Mouse (Mus musculus) lung, embryonic 14.5 days (tissue): Measurements from ENCODE around the gene Ccnt1. TPM values are rescaled to one million over a fixed set of nuclear protein-coding genes. Genes with fewer than 3 reads are reported as not detected.

Experiments
- ATAC-seq: fragments of 200-750 bp; cut with Nextera tagmentation; 2 replicates; pipeline ENCODE4 v1.8.0; 2017; ENCODE audit warnings: mild to moderate bottlenecking, moderate TSS enrichment, moderate library complexity; ENCODE audit not compliant: insufficient read depth
- DNase-seq: peaks from one replicate; pipeline ENCODE4 v3.0.0-alpha.2; 2015
- H3K27ac ChIP-seq: fragments of 300-500 bp; sonication (generic); 2 replicates; pipeline ENCODE4 v1.5.1; 2014; ENCODE audit warnings: low read depth, mild to moderate bottlenecking, moderate library complexity
- H3K27me3 ChIP-seq: fragments of 300-500 bp; sonication (generic); 2 replicates; pipeline ENCODE4 v1.6.1; 2014; ENCODE audit warnings: low read length, control low read depth; ENCODE audit not compliant: insufficient read depth
- H3K36me3 ChIP-seq: fragments of 300-500 bp; sonication (generic); 2 replicates; pipeline ENCODE4 v1.6.1; 2014; ENCODE audit warnings: control low read depth; ENCODE audit not compliant: insufficient read depth
- H3K4me1 ChIP-seq: fragments of 300-500 bp; sonication (generic); 2 replicates; pipeline ENCODE4 v1.6.1; 2014; ENCODE audit warnings: antibody characterized with exemption, control low read depth; ENCODE audit not compliant: insufficient read depth
- H3K4me2 ChIP-seq: fragments of 300-500 bp; sonication (generic); 2 replicates; pipeline ENCODE4 v1.6.1; 2014; ENCODE audit warnings: mild to moderate bottlenecking
- H3K4me3 ChIP-seq: fragments of 300-500 bp; sonication (generic); 2 replicates; pipeline ENCODE4 v1.5.1; 2014; ENCODE audit warnings: low read depth, low read length
- H3K9ac ChIP-seq: fragments of 300-500 bp; sonication (generic); 2 replicates; pipeline ENCODE4 v1.6.1; 2014
- H3K9me3 ChIP-seq: fragments of 300-500 bp; sonication (generic); 2 replicates; pipeline ENCODE4 v1.6.1; 2016; ENCODE audit warnings: low read depth, low read length, control low read depth
- CTCF ChIP-seq: IDR thresholded peaks from 2 replicates; pipeline ENCODE4 v1.5.1; 2016; ENCODE audit warnings: antibody characterized with exemption, low read depth
- WGBS: fragments of 180-500 bp; shearing (Covaris S2); extraction: QIAGEN DNeasy Blood & Tissue Kit; methylation state at CpG from one replicate; pipeline ENCODE4 v1.1.7; 2014; 5-methylcytosine and 5-hydroxymethylcytosine counted together
- polyA plus RNA-seq: library from polyadenylated mRNA; unstranded; fragments of >200 nt; fragmentation: Nextera tagmentation; extraction: Ambion mirVana; gene quantifications from 2 replicates; pipeline ENCODE4 v1.2.1, GENCODE M21; 2014

Ccnt1 gene
- 57.7 and 58.5 TPM in 2 replicates for polyA plus RNA-seq

GRCm38 (mm10) chr15:98570873-98571538 lies at the start of gene Ccnt1, which contains the start of gene 4930415O20Rik:
TSS of gene Ccnt1 (minus strand) at chr15:98570923.
TSS of gene 4930415O20Rik (plus strand) at chr15:98571004.
- H3K4me2 ChIP-seq, result no peak within 1 kb of the TSS
- no peaks in the 10 kb centered on the region for H3K36me3 ChIP-seq
- ATAC-seq, result no peak
- H3K27ac ChIP-seq, result no peak within 1 kb of the TSS
- no peak within 1 kb of the TSS for H3K4me3 ChIP-seq
- no peaks in the 10 kb centered on the region for H3K9me3 ChIP-seq
- no peaks in the 10 kb centered on the region; the same call in 1 of the 2 replicates for H3K4me1 ChIP-seq
- H3K9ac ChIP-seq, result no peak within 1 kb of the TSS
- WGBS, result 75% methylated on average over 10 of the region's 10 CpGs
- no peak for TF ChIP-seq CTCF
- no peaks in the 10 kb centered on the region for H3K27me3 ChIP-seq
- no peak for DNase-seq

- peak; percentile 89 for TF ChIP-seq CTCF
- H3K4me2 ChIP-seq, result peak overlapping the region; percentile 40
- H3K27me3 ChIP-seq, result no peaks in the 10 kb centered on the region
- no peaks in the 10 kb centered on the region for H3K9me3 ChIP-seq
- DNase-seq (peak; percentile 95), ATAC-seq (peak; percentile 61)
- no peak overlapping the region for H3K9ac ChIP-seq
- no peak overlapping the region for H3K27ac ChIP-seq
- H3K36me3 ChIP-seq, result no peaks in the 10 kb centered on the region
- H3K4me1 ChIP-seq, result no peaks in the 10 kb centered on the region
- WGBS, result 1% methylated on average over 12 of the region's 12 CpGs
- no peak overlapping the region for H3K4me3 ChIP-seq
These were observed 46.4 kb upstream of the Ccnt1 start for GRCm38 (mm10) chr15:98617176-98617537.

GRCm38 (mm10) chr15:98616362-98617175 lies 45.8 kb upstream of the Ccnt1 start:
- H3K9ac ChIP-seq, result no peak overlapping the region; the same call in 1 of the 2 replicates
- H3K27ac ChIP-seq, result no peak overlapping the region

DNA sequence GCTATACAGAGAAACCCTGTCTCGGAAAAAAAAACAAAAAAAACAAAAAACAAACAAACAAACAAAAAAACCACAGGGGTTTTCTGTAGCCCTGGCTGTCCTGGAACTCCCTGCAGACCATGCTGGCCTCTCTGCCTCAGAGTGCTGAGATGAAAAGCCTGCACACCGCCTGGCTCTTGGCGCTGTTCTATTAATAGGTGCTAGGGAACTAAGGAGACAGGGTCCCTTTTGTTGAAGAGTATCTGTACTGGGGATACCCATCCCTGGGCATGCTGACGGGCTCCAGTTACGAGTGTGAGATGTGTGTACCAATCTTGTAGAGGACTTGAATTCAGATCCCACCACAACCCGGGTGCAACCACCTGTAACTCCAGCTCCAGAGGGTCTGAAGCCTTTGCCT lies 45.0 kb upstream of the Ccnt1 start:
- Histone ChIP-seq H3K27ac (no peak overlapping the region), H3K9ac (no peak overlapping the region), H3K9me3 (no peaks in the 10 kb centered on the region), H3K36me3 (no peaks in the 10 kb centered on the region), H3K4me3 (no peak overlapping the region), H3K4me1 (no peaks in the 10 kb centered on the region), H3K4me2 (no peak overlapping the region), H3K27me3 (no peaks in the 10 kb centered on the region)
- 70% methylated on average over 6 of the region's 6 CpGs for WGBS
- no peak for ATAC-seq
- TF ChIP-seq CTCF, result no peak
- no peak for DNase-seq

More at GRCm38 (mm10) chr15:98616362-98617175, 45.8 kb upstream of the Ccnt1 start:
- Histone ChIP-seq H3K9me3 (no peaks in the 10 kb centered on the region), H3K4me1 (no peaks in the 10 kb centered on the region), H3K4me3 (no peak overlapping the region), H3K36me3 (no peaks in the 10 kb centered on the region), H3K27me3 (no peaks in the 10 kb centered on the region), H3K4me2 (peak overlapping the region; percentile 40)
- ATAC-seq, result peak; percentile 32
- TF ChIP-seq CTCF, result no peak
- WGBS, result 37% methylated on average over 20 of the region's 20 CpGs
- DNase-seq, result no peak

DNA sequence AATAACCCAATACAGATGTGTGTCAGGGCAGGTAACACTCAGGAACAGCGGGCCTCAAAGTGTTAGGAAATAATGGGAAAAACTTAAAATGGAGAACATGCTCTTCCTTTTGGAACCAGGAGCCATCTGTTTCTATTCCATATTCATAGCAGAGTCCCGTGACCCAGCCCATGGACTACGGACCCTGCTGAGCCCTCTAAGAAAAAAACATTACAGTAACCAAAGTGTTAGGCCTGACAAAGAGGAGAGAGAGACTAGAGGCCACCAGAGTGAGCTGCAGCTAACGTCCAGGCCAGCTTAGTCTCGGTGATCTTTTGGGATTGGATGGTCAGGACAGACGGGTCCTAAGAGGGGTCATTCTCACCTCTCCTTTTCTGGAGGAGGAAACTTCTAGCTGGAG lies 44.2 kb upstream of the Ccnt1 start:
- DNase-seq (no peak), ATAC-seq (no peak)
- WGBS, result 42% methylated on average over 6 of the region's 6 CpGs
- Histone ChIP-seq H3K36me3 (no peaks in the 10 kb centered on the region), H3K9me3 (no peaks in the 10 kb centered on the region), H3K9ac (no peak overlapping the region), H3K4me3 (no peak overlapping the region), H3K4me2 (no peak overlapping the region), H3K27ac (peak overlapping the region; percentile 51; the same call in 1 of the 2 replicates), H3K4me1 (no peaks in the 10 kb centered on the region), H3K27me3 (no peaks in the 10 kb centered on the region)
- no peak for TF ChIP-seq CTCF

DNA sequence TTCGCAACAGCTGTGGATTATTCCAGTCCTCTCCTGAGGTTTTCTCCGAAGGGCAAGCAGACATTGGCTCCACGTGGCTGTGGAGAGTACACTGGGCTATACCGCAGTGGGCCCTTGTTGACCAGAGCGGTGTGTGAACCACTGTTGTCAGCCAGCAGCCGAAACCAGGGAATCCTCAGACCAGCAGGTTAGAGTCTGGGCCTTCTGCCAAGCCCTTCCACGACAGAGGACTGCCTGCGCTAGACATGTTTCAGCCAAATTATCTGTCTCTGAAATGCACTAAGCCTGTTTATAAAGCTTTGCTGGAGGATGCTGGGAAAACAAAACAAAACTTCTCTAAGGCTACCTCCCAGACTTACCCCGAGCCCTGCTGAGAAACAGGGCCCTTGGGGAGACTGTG lies 43.8 kb upstream of the Ccnt1 start:
- peak; percentile 82 for DNase-seq
- H3K4me1 ChIP-seq, result no peaks in the 10 kb centered on the region
- H3K4me3 ChIP-seq, result no peak overlapping the region
- no peak overlapping the region for H3K9ac ChIP-seq
- no peak overlapping the region for H3K4me2 ChIP-seq
- no peaks in the 10 kb centered on the region for H3K9me3 ChIP-seq
- ATAC-seq, result peak; percentile 26; the same call in 1 of the 2 replicates
- H3K27ac ChIP-seq, result peak overlapping the region; percentile 51; the same call in 1 of the 2 replicates
- TF ChIP-seq CTCF, result no peak
- WGBS, result 40% methylated on average over 9 of the region's 9 CpGs
- no peaks in the 10 kb centered on the region for H3K27me3 ChIP-seq
- H3K36me3 ChIP-seq, result no peaks in the 10 kb centered on the region

DNA sequence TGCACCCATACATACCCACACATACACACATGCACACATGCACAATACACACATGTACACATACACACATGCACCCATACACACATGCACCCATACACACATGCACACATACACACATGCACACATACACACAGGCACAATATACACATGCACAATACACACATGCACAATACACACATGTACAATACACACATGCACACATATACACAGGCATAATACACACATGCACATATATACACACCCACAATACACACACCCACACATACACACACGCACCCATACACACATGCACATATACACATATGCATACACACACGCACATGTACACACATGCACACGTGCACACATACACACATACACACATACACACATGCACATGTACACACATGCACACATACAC lies 41.5 kb upstream of the Ccnt1 start:
- Histone ChIP-seq H3K9ac (no peak overlapping the region), H3K4me2 (no peak overlapping the region), H3K36me3 (no peaks in the 10 kb centered on the region), H3K4me3 (no peak overlapping the region), H3K27ac (no peak overlapping the region), H3K4me1 (peaks cover 2% of the 10 kb centered on the region), H3K27me3 (no peaks in the 10 kb centered on the region), H3K9me3 (no peaks in the 10 kb centered on the region)
- DNase-seq, result no peak
- TF ChIP-seq CTCF, result no peak
- ATAC-seq, result no peak
- 92% methylated on average over 3 of the region's 3 CpGs for WGBS
